Mouse (Mus musculus) kidney, postnatal 36 days (tissue): ENCODE results near the gene Ebf3.
A peak's percentile ranks its signal among the peaks of the same experiment; 100 is the strongest.

Source experiments
- DNase-seq, 2 experiments: peaks; one replicate each; pipeline ENCODE4 v3.0.0; 2021 to 2022; ENCODE audit warnings: mixed read lengths in 2 of 2

Ebf3 gene

DNA sequence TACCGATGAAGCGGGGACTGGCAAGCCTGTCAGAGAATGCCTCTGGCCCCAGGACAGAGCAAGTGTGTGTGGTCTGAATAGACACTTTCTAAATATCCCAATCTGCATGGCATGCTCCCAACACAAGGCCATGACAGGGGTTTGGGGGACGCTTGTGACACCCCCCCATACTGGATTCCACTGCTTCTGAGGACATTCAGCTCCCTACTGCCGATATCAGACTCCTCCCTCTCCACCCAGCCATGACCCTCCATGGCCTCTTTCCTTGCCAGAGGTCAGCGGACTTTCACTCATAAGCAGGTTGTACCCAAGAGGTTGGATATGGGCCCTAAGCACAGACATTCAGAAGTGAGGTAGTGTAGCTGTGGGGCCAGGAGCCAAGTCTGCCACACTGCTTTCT, 36.5 kb downstream of the Ebf3 start:
- DNase-seq: no peak

DNA sequence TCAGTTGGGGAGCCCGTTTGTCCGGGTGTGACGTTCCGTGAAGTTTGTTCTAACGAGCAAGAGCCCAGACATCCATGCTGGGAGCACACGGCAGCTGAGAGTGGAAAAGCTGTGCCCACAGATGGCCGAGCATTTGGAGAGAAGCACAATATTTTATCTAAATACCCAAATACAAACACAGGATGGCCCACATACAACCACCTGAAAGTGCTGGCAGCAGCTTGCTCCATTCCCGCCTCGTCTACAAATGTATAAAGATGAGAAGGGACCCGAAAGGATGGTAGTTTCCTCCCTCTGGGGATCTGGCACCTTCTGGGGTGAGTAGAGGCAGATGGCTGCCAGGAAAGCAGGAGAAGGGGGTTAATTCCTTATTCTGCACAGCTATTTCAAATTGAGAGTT, 42.0 kb downstream of the Ebf3 start:
- DNase-seq: no peak

DNA sequence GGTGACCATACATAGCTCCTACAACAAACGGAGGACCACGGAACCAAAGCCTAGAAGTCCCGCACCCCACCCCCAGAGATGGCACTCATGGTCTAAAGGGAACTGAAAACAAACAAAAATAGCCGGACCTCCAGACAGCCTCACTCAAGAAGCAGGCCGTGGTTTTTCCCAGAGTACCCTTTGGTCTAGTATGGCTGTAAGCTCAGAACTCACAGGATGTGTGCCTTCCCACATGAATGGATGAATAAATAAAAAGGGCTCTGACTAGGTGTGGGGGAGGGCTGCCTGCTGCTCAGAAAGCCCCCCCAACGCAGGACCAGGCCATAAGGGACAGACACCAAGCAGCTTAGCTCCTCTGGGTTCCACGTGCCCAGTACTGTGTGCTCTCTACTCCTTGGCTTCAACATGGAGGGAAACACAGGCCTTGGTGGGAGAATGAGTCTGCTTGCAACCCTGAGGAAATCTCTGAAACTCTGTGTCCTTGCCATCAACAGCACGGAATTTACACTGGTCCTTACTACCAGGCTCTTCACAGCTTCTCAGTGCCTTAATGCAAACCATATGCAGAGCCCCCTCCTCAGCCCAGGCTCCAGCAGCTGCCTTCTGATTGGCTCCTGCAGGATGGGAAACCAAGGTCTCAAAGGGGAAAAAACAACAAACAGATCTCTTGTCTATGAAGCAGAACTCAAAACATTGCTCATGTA, 45.6 kb downstream of the Ebf3 start:
- DNase-seq: no peak

DNA sequence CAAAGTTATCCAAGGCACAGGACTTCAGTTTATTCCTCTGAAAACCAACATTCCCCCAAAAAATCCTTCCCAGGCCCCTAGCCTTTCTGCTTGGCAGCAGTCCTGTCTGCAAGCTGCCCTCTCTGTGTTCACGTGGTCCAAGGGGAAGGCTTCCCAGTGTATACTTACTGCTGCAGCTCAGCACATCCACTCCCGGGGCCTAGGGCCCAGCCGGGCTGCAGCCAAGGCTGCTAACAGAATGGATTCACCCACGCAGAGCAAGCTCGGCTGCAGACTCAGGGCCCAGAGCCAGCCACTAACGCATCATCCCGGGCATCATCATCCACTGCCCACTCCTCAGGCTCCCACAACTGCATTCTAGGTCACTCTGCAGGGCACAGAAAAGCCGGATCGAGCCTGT, 46.8 kb downstream of the Ebf3 start:
- no peak for DNase-seq

DNA sequence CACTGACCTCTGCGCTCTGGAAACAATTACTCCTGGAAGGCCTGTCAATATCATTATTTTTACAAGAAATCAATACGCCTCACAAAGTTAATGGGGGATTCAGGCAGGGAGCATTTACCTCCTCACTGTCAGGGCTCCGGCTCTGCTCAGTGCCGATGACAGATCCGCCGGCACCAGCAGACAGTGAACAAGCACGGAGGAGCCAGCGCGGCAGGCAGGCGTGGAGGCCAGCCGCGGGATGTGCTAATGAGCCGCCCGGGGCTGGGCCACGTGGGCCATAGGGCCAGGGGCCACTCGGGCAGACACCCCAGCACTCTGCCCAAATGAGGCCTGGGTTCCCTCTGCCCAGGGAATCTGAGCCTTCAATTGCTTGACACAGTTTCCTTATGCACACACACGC, 47.7 kb downstream of the Ebf3 start:
- no peak for DNase-seq

DNA sequence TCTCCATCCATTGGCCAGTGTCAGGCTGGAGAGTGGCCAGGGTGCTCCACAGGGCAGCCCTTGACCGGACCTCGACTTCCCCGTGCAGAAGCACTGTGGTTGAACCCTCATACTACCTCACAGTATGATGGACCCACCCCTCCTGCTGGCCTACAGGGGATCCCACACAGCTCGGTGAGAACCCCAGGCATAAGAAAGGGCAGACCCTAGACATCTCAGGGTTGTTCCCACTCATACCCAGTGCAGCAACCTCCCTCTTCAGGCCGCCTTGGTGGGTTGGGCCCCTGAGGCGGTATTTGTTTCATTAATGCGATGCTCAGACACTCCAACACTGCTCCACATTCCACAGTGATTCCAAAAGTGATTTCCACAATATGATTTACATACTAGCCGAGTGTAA, 51.9 kb downstream of the Ebf3 start:
- DNase-seq: no peak

DNA sequence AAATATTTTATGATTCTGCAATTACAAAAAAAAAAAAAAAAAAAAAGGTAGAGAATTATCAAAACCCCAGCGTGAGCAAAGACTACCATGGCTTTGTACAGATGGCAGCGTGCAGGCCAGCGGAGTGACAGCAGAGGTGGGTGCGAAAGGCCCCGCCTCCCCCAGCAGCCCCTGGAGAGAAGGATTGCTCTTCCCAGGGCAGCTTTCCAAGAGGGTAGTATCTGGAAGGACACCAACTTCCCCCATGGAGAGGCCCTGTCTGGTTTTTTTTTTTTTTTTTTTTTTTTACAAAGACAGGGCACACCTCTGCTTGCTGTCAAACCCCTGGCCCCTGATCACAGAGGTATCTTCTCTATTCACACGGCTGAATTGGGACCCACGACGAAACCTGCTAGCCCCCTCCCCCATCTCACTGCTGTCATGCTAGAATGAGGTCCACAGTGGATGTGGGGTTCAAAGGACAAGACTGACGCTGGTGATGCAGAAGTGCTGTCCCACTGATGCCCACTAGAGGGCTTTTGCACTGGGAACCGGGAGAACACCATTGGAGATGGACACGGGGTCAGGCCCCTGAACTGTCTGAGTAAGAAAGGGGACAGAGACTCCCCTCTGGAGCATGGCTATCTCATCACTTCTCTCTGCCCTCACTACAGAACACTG, 67.9 kb downstream of the Ebf3 start:
- peak; percentile 44 to 85 for DNase-seq

DNA sequence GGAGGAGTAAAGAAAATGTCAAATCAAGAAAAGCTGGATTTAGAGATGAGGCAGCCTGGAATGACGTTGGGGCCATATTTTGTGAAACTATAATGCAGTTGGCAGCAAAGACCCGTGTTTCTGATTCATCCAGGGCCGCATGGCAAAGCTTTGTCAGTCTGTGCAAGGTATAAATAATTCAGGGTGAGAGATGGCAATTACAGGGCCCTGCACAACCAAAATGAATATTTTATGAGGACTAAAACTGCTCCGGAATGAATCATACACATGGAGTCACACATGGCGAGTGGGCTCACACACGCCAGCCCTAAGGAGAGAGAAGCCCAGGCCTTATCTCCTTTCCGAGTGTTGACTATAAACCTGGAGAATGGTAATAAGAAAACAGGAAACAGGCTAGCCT, 69.4 kb downstream of the Ebf3 start:
- no peak for DNase-seq

DNA sequence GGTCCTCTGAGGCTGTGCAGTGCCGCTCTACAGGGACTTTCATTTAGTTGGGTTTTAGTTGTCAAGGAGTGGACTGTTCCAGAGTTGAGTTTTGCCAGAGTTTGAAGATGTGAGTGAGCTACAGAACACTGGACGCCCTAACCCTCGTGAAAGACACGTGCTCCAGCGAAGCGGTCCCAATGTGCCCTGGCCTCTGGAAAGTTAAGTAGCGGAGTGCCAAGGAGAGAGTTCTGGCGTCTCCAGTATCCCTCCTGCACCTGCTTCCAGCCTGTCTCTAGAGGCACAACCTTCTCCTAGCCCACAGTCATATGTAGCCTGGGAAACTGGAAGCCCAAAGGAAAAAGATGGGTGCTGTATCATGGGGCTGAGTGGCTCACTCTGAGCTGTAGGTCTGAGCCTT, 73.8 kb downstream of the Ebf3 start:
- no peak for DNase-seq

DNA sequence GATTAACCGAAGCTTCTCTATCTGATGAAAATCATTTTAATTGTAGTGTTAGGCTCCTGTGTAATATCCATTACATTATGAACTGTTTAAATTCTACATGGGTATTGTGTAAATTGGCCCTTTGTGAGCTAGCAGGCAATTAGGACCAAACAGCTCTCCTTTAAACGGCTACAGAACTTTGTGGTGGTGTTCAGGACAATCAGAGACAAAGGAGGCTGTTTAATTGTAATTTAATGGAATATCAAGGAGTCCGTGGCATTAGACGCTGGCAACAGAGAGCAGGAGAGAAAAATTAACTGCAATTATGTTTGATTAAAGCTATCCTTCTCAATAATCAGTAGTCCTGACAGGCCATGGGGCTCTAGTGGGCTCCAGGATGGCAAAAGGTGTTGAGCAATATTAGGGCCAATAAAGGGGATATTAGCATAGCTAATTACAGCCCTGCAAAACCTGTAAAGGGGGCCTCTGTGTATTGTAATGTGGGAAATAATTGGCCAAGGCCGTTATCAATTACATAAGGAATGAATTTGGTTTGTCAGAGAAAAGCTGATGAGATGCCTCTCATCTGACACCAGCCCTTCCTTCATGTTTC, 74.6 kb downstream of the Ebf3 start:
- DNase-seq: no peak

DNA sequence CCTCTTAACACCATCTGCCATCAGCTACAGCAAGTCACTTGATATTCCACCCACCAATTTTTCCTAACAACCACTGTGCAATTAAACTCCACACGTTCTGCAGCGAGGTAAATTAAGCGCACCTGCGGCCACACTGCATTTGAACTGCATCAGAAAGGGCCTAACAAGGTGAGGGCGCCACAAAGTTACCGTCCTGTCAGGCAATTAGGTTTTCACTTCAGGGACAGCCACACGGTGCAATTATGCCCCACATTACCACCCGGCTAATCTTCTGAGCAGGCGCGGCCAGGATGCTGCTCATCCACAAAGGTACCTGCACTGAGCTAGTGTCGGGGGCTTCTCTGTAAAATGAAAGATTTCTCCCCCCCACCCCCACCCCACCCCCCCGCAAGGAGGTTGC, 76.8 kb downstream of the Ebf3 start:
- DNase-seq: no peak

DNA sequence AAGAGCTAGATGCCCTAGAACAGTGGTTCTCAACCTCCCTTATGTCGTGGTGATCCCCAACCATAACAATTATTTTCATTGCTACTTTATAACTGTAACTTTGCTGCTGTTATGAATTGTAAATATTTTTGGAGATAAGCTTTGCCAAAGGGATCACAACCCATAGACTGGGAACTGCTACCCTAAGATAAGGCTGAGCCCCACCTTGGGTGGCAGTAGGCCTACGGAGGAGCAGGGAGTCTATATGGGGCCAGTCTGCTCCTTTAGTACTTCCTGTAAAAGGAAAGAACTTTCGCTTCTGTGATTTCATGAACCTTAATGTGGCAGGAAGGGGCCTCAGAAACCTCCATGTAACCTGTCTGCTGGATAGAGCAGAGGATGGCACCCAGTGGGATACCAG, 90.4 kb downstream of the Ebf3 start:
- no peak for DNase-seq

DNA sequence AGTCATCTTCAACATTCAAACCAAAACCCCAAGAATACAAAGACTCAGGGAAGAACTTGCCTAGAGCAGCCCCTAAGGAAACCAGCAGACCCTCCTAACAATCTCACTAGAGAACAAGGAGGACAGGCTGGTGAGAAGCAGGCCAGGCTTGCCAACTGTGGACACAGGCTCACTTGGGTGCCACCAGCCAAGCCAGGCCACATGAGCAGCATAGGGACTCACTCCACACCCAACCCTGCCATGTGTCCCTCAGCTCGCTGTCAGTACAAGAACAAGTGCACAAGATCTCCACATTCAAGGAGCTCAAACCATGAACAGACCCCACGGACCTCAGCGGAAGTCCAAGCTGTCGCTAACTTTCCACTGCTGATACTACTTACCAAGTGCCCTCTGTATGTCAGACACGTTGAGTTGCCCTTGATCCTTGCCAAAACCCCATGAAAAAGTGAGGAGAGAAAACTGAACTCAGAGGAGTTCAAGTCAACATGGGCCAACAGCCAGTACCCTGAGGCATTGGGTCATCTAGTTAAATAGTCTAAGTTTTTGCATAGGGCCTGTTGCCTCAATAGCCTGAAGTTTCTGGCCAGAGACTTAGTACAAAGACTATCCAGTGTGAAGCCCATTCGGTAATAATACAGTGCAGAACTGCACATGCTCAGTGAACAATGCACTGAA, 91.3 kb downstream of the Ebf3 start:
- no peak for DNase-seq

DNA sequence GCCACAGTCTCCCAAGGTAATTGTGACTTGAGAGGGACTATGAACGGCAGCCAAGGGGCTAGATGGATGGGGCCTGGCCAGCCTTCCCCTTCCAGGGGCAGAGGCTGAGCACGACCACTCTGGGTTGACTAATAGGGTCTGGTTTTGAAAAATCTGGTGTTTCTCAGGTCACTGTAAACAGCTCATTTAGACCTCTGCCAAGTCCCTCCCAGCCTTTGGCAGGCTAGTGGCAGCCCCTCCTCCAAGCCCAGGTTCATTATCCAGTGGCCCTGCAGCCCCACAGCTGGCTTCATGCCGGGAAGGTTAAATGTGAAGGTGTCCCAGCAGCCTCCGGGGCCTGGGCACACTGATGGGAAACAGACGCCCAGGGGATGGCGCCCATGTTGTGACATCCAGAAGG, 92.6 kb downstream of the Ebf3 start:
- DNase-seq: peak; percentile 51 to 69

DNA sequence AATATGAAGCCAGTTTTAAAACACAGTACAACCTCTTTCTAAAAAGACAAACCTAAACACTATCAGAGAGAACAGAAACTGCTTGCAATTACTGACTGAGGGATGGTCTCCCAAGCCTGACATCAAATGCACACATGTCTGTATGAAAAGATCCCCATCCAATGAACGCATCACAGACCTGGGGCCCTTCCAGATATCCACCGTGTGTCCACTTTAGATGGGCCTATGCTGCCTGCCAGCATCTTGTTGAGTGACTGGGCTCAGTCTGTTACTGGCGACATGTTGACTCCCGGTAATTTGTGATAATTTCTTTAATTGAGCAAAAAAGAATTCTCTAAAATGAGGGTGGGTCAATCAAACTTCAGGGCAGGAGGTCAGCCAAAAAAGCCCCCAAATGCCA, 93.8 kb downstream of the Ebf3 start:
- DNase-seq: no peak

DNA sequence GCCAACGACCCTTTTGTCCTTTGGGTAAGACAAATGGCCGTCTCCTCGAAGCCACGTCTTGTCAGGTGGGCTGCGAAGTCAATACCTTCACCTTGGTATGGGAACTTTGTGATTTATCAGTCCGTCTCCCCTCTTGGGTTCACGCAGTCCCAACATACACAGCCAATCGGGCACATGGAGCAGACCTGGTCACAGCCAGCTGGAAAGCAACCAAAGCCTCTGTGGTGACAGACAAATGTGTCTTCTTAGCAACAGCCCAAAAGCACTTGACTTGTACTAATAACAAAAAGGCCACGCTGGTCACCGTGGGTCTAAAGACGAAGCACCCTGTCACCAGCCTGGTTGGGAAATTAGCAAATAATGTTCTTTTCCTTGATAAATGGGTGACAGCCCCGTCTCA, 95.5 kb downstream of the Ebf3 start:
- no peak for DNase-seq

DNA sequence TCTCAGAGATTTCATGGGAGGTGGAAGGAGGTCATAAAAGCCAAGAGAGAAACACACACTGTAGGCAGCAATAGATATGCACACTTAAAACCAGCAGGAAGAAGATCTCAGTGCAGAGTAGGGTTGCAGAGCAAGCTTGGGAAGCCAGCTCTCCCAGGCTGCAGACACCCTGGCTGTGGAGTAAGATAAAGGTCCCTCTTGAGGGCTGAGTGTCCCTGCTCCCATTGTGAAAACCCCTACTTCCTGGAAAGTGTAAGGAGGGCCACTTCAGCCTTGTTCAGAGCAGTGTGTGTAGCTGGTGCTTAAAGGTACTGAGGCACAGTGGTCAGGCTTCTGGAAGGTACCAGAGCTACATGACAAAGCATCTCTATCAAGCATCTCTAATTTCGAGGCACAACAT, 100.8 kb downstream of the Ebf3 start:
- DNase-seq: no peak

DNA sequence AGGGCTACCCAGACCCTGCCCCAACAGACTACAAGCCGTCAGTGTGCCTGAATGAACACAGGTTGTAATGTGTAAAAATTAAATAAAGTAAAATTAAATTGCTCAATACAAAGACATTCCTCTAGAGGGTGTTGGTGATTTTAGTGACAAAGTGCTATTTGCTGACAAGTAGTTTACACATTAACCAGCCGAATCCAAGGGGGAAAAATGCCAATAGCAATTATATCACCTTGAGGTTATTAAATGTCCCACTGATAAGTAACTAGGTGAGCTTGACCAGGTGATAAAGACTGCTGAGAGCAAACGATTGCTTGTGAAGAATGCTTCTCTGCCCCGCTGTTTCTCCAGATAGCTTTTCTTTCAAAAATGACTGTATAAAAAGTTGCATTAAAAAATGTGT, 102.9 kb downstream of the Ebf3 start:
- DNase-seq: peak; percentile 8 to 18

DNA sequence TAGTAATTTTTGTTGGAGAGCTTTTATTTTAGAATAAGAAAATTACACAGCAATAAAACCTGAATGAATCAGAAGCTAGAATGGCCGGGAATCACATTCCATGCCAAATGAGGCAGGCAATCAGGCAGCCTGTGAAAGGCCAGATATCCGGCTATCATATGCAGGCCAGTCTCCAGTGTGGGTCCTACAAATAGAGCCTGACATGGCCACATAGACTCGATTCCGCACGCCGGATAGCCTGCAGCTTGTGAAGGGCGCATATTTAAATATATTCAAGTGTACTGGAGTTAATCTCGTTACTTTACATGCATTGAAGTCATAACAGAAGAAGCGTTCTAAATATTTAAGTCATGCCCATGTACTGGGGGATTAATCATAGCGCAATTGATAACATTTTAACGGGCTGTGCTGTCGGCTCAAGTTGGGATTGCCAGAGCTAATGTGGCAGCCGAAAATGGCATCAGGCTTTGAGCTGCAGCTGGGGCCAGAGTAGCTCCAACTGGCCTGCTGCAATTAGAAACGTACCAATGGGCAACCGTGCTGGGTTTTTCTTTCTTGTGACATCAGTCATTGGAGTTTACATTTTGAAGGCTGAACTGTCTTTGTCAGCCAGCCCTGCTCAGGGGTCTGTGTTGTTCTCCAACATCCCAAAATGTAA, 104.4 kb downstream of the Ebf3 start:
- DNase-seq: no peak

DNA sequence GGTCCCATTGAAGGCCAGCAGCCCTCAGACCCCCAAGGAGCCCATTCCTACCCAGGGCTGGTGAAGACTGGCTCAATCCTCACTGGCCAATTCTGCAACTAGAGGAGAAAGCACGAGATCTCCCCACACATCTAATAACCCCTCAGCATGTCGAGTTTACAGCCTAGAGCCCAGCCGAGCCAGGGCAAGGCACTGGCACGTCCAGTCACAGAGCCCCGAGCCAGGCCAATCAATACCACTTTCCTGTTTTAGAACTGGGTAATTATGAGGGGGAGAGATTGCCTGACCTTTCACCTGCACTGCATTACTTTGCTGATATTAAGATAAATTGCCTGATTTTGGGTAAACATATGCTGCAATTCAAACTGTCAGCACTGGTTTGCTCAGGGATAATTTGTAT, 105.7 kb downstream of the Ebf3 start:
- no peak for DNase-seq

DNA sequence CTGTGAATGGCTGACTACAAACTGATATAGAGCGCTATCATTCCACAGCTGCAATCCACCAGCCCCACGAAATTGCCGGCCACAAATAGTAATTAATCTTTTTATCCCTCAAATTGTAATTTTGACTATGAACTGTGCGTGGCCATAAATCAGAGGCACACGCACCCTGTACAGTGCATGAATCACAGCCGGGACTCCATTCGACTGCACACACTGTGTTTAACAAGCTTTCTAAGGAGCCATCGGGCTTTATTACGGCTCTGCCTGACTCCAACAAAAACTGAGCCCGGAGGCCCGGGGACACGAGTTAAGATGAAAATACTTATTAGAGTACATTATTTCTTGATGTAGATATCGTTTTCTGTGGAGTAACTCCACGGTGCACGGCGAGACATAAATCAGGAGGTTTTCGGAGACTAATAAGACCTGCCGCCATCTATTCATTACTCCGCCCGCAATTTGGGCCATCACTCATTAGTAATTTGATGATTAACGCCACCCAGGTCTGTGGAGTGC, 107.4 kb downstream of the Ebf3 start:
- no peak for DNase-seq

DNA sequence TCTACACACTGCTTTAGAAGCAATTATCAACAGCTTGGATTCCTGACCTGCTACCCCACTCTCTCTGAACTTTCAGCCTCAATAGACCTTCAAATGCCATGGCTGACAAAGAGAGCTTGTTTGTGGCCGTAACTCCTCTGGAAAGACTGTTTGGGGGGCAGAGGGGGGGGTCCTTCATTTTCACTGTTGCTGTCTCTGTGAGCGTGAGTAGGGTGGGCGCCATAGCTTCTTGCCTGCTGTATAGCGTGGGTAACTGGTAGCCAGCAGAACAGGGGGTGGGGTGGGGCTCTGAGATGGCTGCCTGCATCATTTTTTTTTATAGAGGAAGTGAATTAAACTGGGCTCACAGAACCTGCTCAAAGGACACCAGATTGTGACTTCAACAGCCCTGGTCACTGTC, 114.7 kb downstream of the Ebf3 start:
- no peak for DNase-seq

DNA sequence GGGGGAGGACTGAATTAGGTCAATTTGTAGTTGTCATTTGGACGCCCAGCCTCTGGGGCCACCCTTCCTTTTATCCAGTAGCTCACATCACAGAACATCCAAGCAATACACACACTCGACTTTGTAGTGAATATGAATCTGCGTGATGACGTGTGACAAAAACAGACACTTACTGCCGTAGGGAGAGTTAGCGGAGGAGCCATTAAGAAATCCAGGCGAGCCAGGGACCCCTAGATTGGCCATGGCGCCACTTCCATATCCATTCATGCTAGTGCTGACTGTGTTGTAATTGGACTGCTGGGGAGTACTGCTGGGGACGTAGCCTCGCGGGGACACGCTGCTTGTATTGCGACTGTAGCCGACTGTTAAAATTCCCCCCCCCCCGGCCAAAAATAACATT, 115.3 kb downstream of the Ebf3 start:
- DNase-seq: no peak
